Mouse (Mus musculus) myocyte (in vitro differentiated cells): ENCODE measurements around the gene Stn1. TPM values are rescaled to one million over a fixed set of nuclear protein-coding genes. Genes with fewer than 3 reads are reported as not detected.

Source experiments
- H3K27me3 ChIP-seq: one replicate; pipeline ENCODE4 v1.6.1; 2011; ENCODE audit not compliant: control insufficient read depth, insufficient read depth, insufficient read length
- H3K36me3 ChIP-seq: one replicate; pipeline ENCODE4 v1.6.1; 2011; ENCODE audit not compliant: control insufficient read depth, insufficient read depth
- H3K4me2 ChIP-seq: one replicate; pipeline ENCODE4 v1.6.1; 2011; ENCODE audit warnings: low read depth, control low read depth
- H3K4me3 ChIP-seq: one replicate; pipeline ENCODE4 v1.5.1; 2011; ENCODE audit warnings: mild to moderate bottlenecking, control low read depth, moderate library complexity
- H3K79me2 ChIP-seq: one replicate; pipeline ENCODE4 v1.6.1; 2011; ENCODE audit not compliant: control insufficient read depth, insufficient read depth
- H3ac ChIP-seq: one replicate; pipeline ENCODE4 v1.6.1; 2011; ENCODE audit not compliant: control insufficient read depth, insufficient read length
- CEBPB ChIP-seq: IDR thresholded peaks from 2 replicates; pipeline ENCODE4 v1.6.1; 2011; ENCODE audit warnings: mild to moderate bottlenecking, moderate library complexity; ENCODE audit not compliant: poor library complexity, insufficient read depth, severe bottlenecking
- E2F4 ChIP-seq: IDR thresholded peaks from one replicate; pipeline ENCODE4 v1.6.1; 2011; ENCODE audit warnings: mild to moderate bottlenecking, control low read depth, moderate library complexity; ENCODE audit not compliant: insufficient read depth
- MAX ChIP-seq: IDR thresholded peaks from one replicate; pipeline ENCODE4 v1.6.1; 2011; ENCODE audit warnings: low read depth, mild to moderate bottlenecking, control low read depth
- MYOD1 ChIP-seq, 3 experiments: IDR thresholded peaks; one replicate each; pipeline ENCODE4 v1.6.1; 2011; ENCODE audit warnings: control low read depth in 2 of 3, low read depth in 2 of 3, mild to moderate bottlenecking in 2 of 3, moderate library complexity in 1 of 3; ENCODE audit not compliant: insufficient read length in 2 of 3, control insufficient read depth in 1 of 3
- MYOG ChIP-seq, 3 experiments: IDR thresholded peaks; one replicate each; pipeline ENCODE4 v1.6.1; 2011; ENCODE audit warnings: control low read depth in 2 of 3, low read depth in 2 of 3, mild to moderate bottlenecking in 2 of 3; ENCODE audit not compliant: insufficient read length in 2 of 3, control insufficient read depth in 1 of 3, insufficient read depth in 1 of 3
- POLR2A ChIP-seq: IDR thresholded peaks from one replicate; pipeline ENCODE4 v1.6.1; 2011; ENCODE audit warnings: low read depth, mild to moderate bottlenecking, control low read depth, moderate library complexity; ENCODE audit not compliant: insufficient read length
- POLR2AphosphoS2 ChIP-seq: IDR thresholded peaks from one replicate; pipeline ENCODE4 v1.6.1; 2011; ENCODE audit warnings: low read depth, control low read depth; ENCODE audit not compliant: insufficient read length
- SRF ChIP-seq: IDR thresholded peaks from one replicate; pipeline ENCODE4 v1.6.1; 2011; ENCODE audit warnings: low read depth; ENCODE audit not compliant: control insufficient read depth, insufficient read length
- TCF12 ChIP-seq: IDR thresholded peaks from one replicate; pipeline ENCODE4 v1.6.1; 2011; ENCODE audit warnings: mild to moderate bottlenecking, control low read depth; ENCODE audit not compliant: poor library complexity, insufficient read depth, severe bottlenecking
- TCF3 ChIP-seq: IDR thresholded peaks from one replicate; pipeline ENCODE4 v1.6.1; 2011; ENCODE audit warnings: low read depth, control low read depth; ENCODE audit not compliant: insufficient read length
- USF1 ChIP-seq: IDR thresholded peaks from one replicate; pipeline ENCODE4 v1.6.1; 2011; ENCODE audit warnings: low read depth, mild to moderate bottlenecking, control low read depth, moderate library complexity
- polyA plus RNA-seq: library from polyadenylated mRNA; unstranded; fragments of >200 nt; fragmentation: generic; extraction: Trizol; gene quantifications from one replicate; pipeline ENCODE4 v1.2.1, GENCODE M21; 2012; ENCODE audit warnings: missing spikeins

The Stn1 gene
- polyA plus RNA-seq, 1 experiment: 43.9 TPM

GRCm38 (mm10) chr19:47503625-47504024, 33.7 kb downstream of the Stn1 start:
- H3K27me3 ChIP-seq: no peaks in the 10 kb centered on the region
- H3K4me2 ChIP-seq: no peak overlapping the region
- H3K36me3 ChIP-seq: no peaks in the 10 kb centered on the region
- no peak overlapping the region for H3ac ChIP-seq
- no peak overlapping the region for H3K4me3 ChIP-seq
- peaks cover 3% of the 10 kb centered on the region for H3K79me2 ChIP-seq
- no peak for TF ChIP-seq TCF12
- no peak for TF ChIP-seq CEBPB
- no peak for TF ChIP-seq USF1
- TF ChIP-seq POLR2A: no peak
- TF ChIP-seq MAX: no peak
- TF ChIP-seq MYOG (IDR thresholded peaks at IDR 0.05; ENCODE audit: control insufficient read depth in 1 of 3, insufficient read depth in 1 of 3, insufficient read length in 2 of 3, low read depth in 2 of 3): no peak
- TF ChIP-seq SRF: no peak
- TF ChIP-seq E2F4: no peak
- no peak for TF ChIP-seq MYOD1 (IDR thresholded peaks at IDR 0.05; ENCODE audit: control insufficient read depth in 1 of 3, insufficient read length in 2 of 3, low read depth in 2 of 3)

DNA sequence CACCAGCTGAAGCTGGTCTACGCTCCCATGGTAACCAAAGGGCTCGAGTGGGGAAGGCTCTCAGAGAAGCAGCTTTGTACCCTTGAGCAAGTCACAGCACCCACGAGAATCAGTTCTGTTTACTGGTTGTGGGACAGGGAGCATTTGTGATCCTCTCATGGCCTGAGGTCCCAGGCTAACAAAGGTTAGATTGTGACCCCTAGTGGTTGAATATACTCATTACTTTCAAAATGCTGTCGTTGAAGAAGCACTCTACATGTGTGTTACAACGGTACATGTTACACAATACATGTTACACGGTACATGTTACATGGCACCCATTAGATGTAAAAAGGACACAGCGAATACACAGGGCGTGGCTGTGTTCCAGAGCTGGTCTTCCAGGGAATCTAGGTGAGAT, 34.7 kb downstream of the Stn1 start:
- H3K27me3 ChIP-seq: no peaks in the 10 kb centered on the region
- peaks cover 3% of the 10 kb centered on the region for H3K79me2 ChIP-seq
- H3K4me3 ChIP-seq: no peak overlapping the region
- H3K36me3 ChIP-seq: no peaks in the 10 kb centered on the region
- TF ChIP-seq TCF12 (no peak), CEBPB (no peak), E2F4 (no peak), MYOD1 (IDR thresholded peaks at IDR 0.05; ENCODE audit: control insufficient read depth in 1 of 3, insufficient read length in 2 of 3, low read depth in 2 of 3) (no peak), POLR2A (no peak)
- H3ac ChIP-seq: no peak overlapping the region
- no peak overlapping the region for H3K4me2 ChIP-seq

DNA sequence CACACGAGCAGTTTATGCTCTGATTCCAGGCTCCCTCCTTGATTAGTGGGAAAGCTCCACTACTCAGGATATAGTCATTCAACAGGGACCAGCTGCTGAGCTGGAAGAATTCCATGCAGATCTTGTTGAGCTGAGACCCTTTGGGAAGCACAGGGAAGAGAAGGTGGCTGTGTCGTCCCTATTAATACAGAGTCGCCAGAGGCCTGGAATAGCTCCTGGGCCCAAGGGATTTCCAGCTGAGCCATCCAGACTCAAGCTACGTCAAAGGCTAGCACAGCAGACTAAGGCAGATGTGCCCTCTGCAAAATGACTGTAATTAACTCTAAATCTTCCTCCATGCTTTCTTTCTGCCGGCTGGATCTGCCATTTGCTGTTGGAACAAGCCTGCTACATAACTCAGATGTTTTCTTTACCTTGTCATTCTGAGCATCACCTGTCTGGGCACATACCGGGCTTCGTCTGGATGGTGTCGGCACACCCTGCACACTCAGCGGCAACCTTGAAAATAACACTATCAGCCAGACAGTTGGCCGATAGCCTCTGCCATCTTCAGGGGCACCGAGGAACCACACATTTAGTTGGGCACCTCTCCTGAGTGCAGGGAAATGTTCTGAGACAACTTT, 36.8 kb downstream of the Stn1 start:
- no peaks in the 10 kb centered on the region for H3K36me3 ChIP-seq
- no peak overlapping the region for H3K4me2 ChIP-seq
- no peak overlapping the region for H3K4me3 ChIP-seq
- TF ChIP-seq MYOD1 (IDR thresholded peaks at IDR 0.05; ENCODE audit: control insufficient read depth in 1 of 3, insufficient read length in 2 of 3, low read depth in 2 of 3): peak in 1 of 3 experiments; percentile 34
- TF ChIP-seq POLR2A: no peak
- peak in 1 of 3 experiments; percentile 39 for TF ChIP-seq MYOG (IDR thresholded peaks at IDR 0.05; ENCODE audit: control insufficient read depth in 1 of 3, insufficient read depth in 1 of 3, insufficient read length in 2 of 3, low read depth in 2 of 3)
- no peaks in the 10 kb centered on the region for H3K27me3 ChIP-seq
- peaks cover 3% of the 10 kb centered on the region for H3K79me2 ChIP-seq
- no peak overlapping the region for H3ac ChIP-seq

DNA sequence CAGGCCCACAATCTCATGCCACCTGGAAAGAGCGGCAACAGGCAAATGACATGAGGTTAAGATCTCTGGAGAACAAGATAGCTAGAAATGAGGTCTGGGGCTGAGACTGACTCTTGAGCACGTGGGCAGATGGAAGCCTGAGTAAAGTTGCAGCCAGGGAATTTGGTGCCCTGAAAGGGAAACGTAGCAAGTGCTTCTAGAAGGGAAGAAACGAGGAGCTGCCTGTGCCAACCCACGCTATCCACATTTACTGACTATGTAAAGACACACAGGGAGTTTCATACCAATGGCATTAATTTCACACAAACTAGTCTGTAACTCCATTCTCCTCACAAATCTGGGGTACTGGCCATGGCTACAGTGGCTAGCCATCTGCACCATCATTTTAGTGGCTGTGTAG, 37.5 kb downstream of the Stn1 start:
- peaks cover 3% of the 10 kb centered on the region for H3K79me2 ChIP-seq
- no peaks in the 10 kb centered on the region for H3K36me3 ChIP-seq
- H3K27me3 ChIP-seq: no peaks in the 10 kb centered on the region
- no peak overlapping the region for H3K4me2 ChIP-seq
- TF ChIP-seq USF1 (no peak), POLR2AphosphoS2 (no peak), MYOD1 (IDR thresholded peaks at IDR 0.05; ENCODE audit: control insufficient read depth in 1 of 3, insufficient read length in 2 of 3, low read depth in 2 of 3) (no peak), CEBPB (no peak), TCF3 (no peak), POLR2A (no peak), SRF (no peak), MYOG (IDR thresholded peaks at IDR 0.05; ENCODE audit: control insufficient read depth in 1 of 3, insufficient read depth in 1 of 3, insufficient read length in 2 of 3, low read depth in 2 of 3) (no peak), MAX (no peak), E2F4 (no peak)
- no peak overlapping the region for H3K4me3 ChIP-seq
- H3ac ChIP-seq: no peak overlapping the region

- H3ac ChIP-seq: no peak overlapping the region
- H3K36me3 ChIP-seq: no peaks in the 10 kb centered on the region
- peaks cover 3% of the 10 kb centered on the region for H3K79me2 ChIP-seq
- H3K4me3 ChIP-seq: no peak overlapping the region
- no peak for TF ChIP-seq CEBPB
- TF ChIP-seq POLR2AphosphoS2: peak; percentile 37
- no peak for TF ChIP-seq E2F4
- no peak overlapping the region for H3K4me2 ChIP-seq
- H3K27me3 ChIP-seq: no peaks in the 10 kb centered on the region
These were observed 38.4 kb downstream of the Stn1 start for GRCm38 (mm10) chr19:47498942-47499341.

DNA sequence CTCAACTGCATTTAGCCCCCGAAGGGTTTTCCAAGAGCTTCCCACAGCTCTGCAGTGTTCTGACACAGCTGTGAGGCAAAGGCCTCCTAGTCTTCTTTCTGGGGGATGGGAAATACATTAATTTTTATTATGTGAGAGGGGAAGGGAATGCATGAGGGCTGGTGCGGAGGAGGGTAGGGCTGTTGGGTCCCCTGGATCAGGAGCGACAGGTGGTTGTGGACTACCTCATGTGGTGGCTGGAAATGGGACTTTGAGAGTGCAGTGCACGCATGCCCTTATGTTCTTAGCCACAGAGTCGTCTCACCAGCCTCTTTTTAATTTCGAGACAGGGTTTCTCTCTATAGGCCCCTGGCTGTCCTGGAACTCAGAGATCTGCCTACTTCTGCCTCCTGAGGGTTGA, 39.6 kb downstream of the Stn1 start:
- Histone ChIP-seq H3ac (no peak overlapping the region), H3K36me3 (no peaks in the 10 kb centered on the region), H3K4me2 (no peak overlapping the region), H3K27me3 (no peaks in the 10 kb centered on the region), H3K79me2 (no peaks in the 10 kb centered on the region), H3K4me3 (no peak overlapping the region)
- TF ChIP-seq MYOD1 (IDR thresholded peaks at IDR 0.05; ENCODE audit: control insufficient read depth in 1 of 3, insufficient read length in 2 of 3, low read depth in 2 of 3) (peak in 2 of 3 experiments; percentile 62 to 89), MYOG (IDR thresholded peaks at IDR 0.05; ENCODE audit: control insufficient read depth in 1 of 3, insufficient read depth in 1 of 3, insufficient read length in 2 of 3, low read depth in 2 of 3) (peak in 2 of 3 experiments; percentile 11 to 78), POLR2AphosphoS2 (no peak)
